Mouse (Mus musculus) CH12.LX (cell line): ENCODE results near the gene Cdkn2d.

Experiments
- BHLHE40 ChIP-seq: IDR thresholded peaks from 2 replicates; pipeline ENCODE4 v1.6.1; 2011; ENCODE audit warnings: mild to moderate bottlenecking, low read depth, low read length, improper control_type of control experiment
- CHD1 ChIP-seq: IDR thresholded peaks from 2 replicates; pipeline ENCODE4 v1.6.1; 2012; ENCODE audit warnings: low read depth, low read length, improper control_type of control experiment, inconsistent platforms
- CTCF ChIP-seq, 2 experiments: IDR thresholded peaks in 1 of 2; conservative IDR thresholded peaks in 1 of 2; 2 replicates each; pipeline ENCODE4 v1.5.1; 2011 to 2012; ENCODE audit warnings: low read depth in 2 of 2, low read length in 2 of 2, improper control_type of control experiment in 1 of 2, inconsistent platforms in 1 of 2, mild to moderate bottlenecking in 1 of 2, moderate library complexity in 1 of 2
- EP300 ChIP-seq: IDR thresholded peaks from 2 replicates; pipeline ENCODE4 v1.6.1; 2011; ENCODE audit warnings: low read length, improper control_type of control experiment
- MAFK ChIP-seq: IDR thresholded peaks from 2 replicates; pipeline ENCODE4 v1.6.1; 2011; ENCODE audit warnings: low read length, improper control_type of control experiment; ENCODE audit not compliant: insufficient replicate concordance
- MAZ ChIP-seq: IDR thresholded peaks from 2 replicates; pipeline ENCODE4 v1.6.1; 2012; ENCODE audit warnings: low read depth, mild to moderate bottlenecking, inconsistent platforms, low read length, improper control_type of control experiment, moderate library complexity
- MEF2A ChIP-seq: IDR thresholded peaks from 2 replicates; pipeline ENCODE4 v1.6.1; 2014; ENCODE audit warnings: low read depth, mild to moderate bottlenecking, inconsistent platforms, low read length, improper control_type of control experiment, borderline replicate concordance
- MYC ChIP-seq: IDR thresholded peaks from 2 replicates; pipeline ENCODE4 v1.6.1; 2011; ENCODE audit warnings: low read depth, mild to moderate bottlenecking, improper control_type of control experiment, low read length
- NELFE ChIP-seq: IDR thresholded peaks from 2 replicates; pipeline ENCODE4 v1.6.1; 2011; ENCODE audit warnings: low read depth, low read length, improper control_type of control experiment
- NRF1 ChIP-seq: IDR thresholded peaks from 2 replicates; pipeline ENCODE4 v1.6.1; 2014; ENCODE audit warnings: low read depth, mild to moderate bottlenecking, inconsistent platforms, low read length, improper control_type of control experiment, moderate library complexity
- POLR2A ChIP-seq: IDR thresholded peaks from 2 replicates; pipeline ENCODE4 v1.6.1; 2011; ENCODE audit warnings: low read depth, mild to moderate bottlenecking, improper control_type of control experiment, low read length
- TCF12 ChIP-seq: IDR thresholded peaks from 2 replicates; pipeline ENCODE4 v1.6.1; 2014; ENCODE audit warnings: low read depth, mild to moderate bottlenecking, inconsistent platforms, low read length, improper control_type of control experiment
- ZNF384 ChIP-seq: IDR thresholded peaks from 2 replicates; pipeline ENCODE4 v1.6.1; 2012; ENCODE audit warnings: low read depth, low read length, improper control_type of control experiment, inconsistent platforms

DNA sequence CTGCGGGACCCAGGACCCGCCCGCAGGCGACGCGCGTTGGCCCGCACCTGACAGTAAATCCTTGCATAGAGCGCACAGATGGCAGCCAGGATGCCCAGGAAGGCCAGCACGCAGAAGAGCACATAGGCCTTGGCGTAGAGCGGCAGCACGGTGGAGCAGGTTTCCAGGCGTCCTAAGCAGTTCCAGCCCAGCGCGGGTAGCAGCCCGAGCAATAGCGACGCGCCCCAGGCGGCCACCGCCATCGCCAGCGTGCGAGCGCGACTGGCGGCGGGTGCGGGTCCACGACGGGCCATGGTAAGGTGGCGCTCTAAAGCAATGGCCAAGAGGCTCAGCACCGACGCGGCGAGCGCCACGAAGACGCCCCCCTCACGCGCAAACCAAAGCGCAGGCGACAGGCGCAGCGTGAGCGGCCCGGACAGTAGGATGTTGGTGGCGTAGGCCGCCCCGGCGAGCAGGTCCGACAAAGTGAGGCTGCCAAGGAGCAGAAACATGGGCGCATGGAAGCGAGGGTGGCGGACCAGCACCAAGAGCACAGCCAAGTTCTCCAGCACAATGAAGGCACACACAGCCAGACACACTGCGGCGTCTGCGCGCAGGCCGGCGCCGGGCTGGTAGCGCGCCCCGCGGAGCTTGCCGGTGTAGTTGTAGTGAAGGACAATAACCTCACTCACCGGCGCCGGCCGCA is 46.6 kb downstream of the Cdkn2d start:
- TF ChIP-seq POLR2A: no peak
- TF ChIP-seq EP300: no peak
- no peak for TF ChIP-seq BHLHE40
- TF ChIP-seq NRF1: no peak
- TF ChIP-seq MYC: no peak
- no peak for TF ChIP-seq NELFE
- TF ChIP-seq MEF2A: no peak
- no peak for TF ChIP-seq ZNF384
- no peak for TF ChIP-seq TCF12
- TF ChIP-seq CHD1: no peak
- TF ChIP-seq MAZ: no peak
- TF ChIP-seq MAFK: no peak
- TF ChIP-seq CTCF (conservative IDR thresholded peaks at IDR 0.05 in 1 of 2, IDR thresholded peaks at IDR 0.05 in 1 of 2; ENCODE audit: low read depth in 2 of 2, low read length in 2 of 2): no peak
